Mouse (Mus musculus): ENCODE results near the gene Gm3488.
"Not testable (repeated sequence)": the region's sequence is repeated elsewhere in the genome, so short reads cannot be mapped to it uniquely, and the experiment has no call there.

DNA sequence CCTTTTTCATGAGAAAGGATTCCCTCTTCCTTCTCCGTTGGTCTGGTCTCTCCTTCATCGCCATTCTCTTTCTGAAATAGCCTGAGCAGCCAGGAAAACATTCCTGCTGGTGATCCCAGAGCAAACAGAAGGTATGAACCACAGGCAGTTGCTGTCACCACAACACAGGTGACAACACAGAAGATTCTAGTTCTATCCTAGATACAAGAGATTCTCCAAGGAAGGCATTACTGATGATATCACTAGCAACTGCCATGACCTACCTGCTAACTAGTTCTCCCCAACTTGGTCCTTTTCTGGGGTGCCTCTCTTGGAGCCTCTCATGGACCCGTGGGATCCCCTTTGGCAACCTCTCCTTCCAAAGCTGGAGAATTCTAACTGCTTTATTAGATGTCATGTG lies 23.7 kb upstream of the Gm3488 start, which contains the start of gene Gm8246:
- not testable (repeated sequence) for TF ChIP-seq CTCF (conservative IDR thresholded peaks at IDR 0.05; ENCODE audit: low read length); NANOG (IDR thresholded peaks at IDR 0.05; ENCODE audit: borderline replicate concordance, low read length)
